Mouse (Mus musculus) limb, embryonic 14.5 days (tissue): ENCODE data around the gene Dtymk. TPM values are rescaled to one million over a fixed set of nuclear protein-coding genes. Genes with fewer than 3 reads are reported as not detected.

Source experiments
- ATAC-seq: fragments of 200-750 bp; cut with Nextera tagmentation; 2 replicates; pipeline ENCODE4 v1.8.0; 2017; ENCODE audit warnings: low read depth, moderate number of reproducible peaks, moderate TSS enrichment; ENCODE audit not compliant: low FRiP score
- DNase-seq: peaks from one replicate; pipeline ENCODE4 v3.0.0-alpha.2; 2015; ENCODE audit warnings: low spot score
- H3K27ac ChIP-seq: fragments of 300-500 bp; sonication (generic); replicated peaks from 2 replicates; pipeline ENCODE4 v1.5.1; 2014; ENCODE audit warnings: low read depth, mild to moderate bottlenecking, low read length, moderate library complexity, mixed read lengths
- H3K27me3 ChIP-seq: fragments of 300-500 bp; sonication (generic); 2 replicates; pipeline ENCODE4 v1.6.1; 2014; ENCODE audit warnings: low read length, mixed read lengths; ENCODE audit not compliant: control insufficient read depth, insufficient read depth
- H3K36me3 ChIP-seq: fragments of 300-500 bp; sonication (generic); 2 replicates; pipeline ENCODE4 v1.6.1; 2014; ENCODE audit warnings: mild to moderate bottlenecking, low read length, moderate library complexity, mixed read lengths; ENCODE audit not compliant: control insufficient read depth, insufficient read depth
- H3K4me1 ChIP-seq: fragments of 300-500 bp; sonication (generic); 2 replicates; pipeline ENCODE4 v1.6.1; 2014; ENCODE audit warnings: antibody characterized with exemption, low read length, mixed read lengths; ENCODE audit not compliant: control insufficient read depth, insufficient read depth
- H3K4me2 ChIP-seq: fragments of 300-500 bp; sonication (generic); replicated peaks from 2 replicates; pipeline ENCODE4 v1.6.1; 2014; ENCODE audit warnings: low read depth, mild to moderate bottlenecking, low read length, moderate library complexity; ENCODE audit not compliant: severe bottlenecking
- H3K4me3 ChIP-seq: fragments of 300-500 bp; sonication (generic); replicated peaks from 2 replicates; pipeline ENCODE4 v1.5.1; 2014; ENCODE audit warnings: low read length
- H3K9ac ChIP-seq: fragments of 300-500 bp; sonication (generic); 2 replicates; pipeline ENCODE4 v1.6.1; 2014; ENCODE audit warnings: mild to moderate bottlenecking, low read depth, low read length, moderate library complexity; ENCODE audit not compliant: severe bottlenecking
- H3K9me3 ChIP-seq: fragments of 300-500 bp; sonication (generic); 2 replicates; pipeline ENCODE4 v1.6.1; 2016; ENCODE audit warnings: low read length; ENCODE audit not compliant: control insufficient read depth
- POLR2A ChIP-seq: fragments of 200-500 bp; IDR thresholded peaks from 2 replicates; pipeline ENCODE4 v1.8.0; 2012; ENCODE audit warnings: inconsistent platforms, mild to moderate bottlenecking, moderate library complexity, borderline replicate concordance; ENCODE audit not compliant: insufficient read depth, insufficient read length; ENCODE audit errors: extremely low read depth
- WGBS: fragments of 180-500 bp; shearing (Covaris S2); extraction: QIAGEN DNeasy Blood & Tissue Kit; methylation state at CpG from one replicate; pipeline ENCODE4 v1.1.7; 2014; 5-methylcytosine and 5-hydroxymethylcytosine counted together
- polyA plus RNA-seq, 2 experiments: library from polyadenylated mRNA; depleted of rRNA in 1 of 2; stranded (reverse) in 1 of 2; unstranded in 1 of 2; fragments of >200 nt; fragmentation: Nextera tagmentation in 1 of 2; extraction: Ambion mirVana in 1 of 2; gene quantifications; 2 replicates each; pipeline versions ENCODE4 v1.2.1 to v1.2.3; 2012 to 2014

Gene Dtymk
- polyA plus RNA-seq, 2 experiments: 246 to 279 TPM

DNA sequence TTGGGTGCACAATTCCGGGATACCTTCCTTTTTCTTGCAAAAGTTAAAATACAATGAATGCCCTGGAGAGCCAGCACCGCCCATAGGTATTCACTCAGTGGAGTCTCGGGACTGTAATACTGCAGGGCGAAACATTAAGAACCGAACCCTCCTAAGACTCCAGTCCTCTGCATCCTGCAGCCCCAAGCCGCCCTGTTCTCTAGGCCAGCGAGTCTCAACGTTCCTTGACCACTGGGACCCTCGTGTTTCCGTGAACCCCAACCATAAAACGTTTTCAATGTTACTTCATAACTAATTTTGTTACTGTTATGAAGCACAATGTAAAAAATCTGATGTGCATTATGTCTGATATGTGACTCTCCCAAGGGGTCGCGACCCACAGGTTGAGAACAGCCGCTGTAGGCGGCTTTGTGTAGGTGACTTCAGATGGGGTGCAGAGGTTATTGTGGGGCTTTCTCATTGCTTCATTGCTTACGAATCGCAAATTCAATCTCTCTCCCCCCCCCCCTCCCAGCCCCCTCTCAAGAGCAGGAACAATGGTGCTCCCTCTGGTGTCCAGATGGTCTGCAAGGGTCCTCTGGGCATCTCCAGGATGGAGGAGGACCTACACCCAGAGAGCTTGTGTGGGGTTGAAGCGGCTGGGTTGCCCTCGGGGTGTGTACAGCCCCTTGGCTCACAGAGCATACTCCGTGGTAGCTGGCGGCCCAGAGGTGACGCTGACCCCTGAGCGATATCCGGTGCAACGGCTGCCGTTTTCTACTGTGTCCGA, 24.2 kb upstream of the Dtymk start:
- Histone ChIP-seq H3K36me3 (peaks cover 3% of the 10 kb centered on the region; the same call in 1 of the 2 replicates), H3K9me3 (no peaks in the 10 kb centered on the region), H3K27ac (peak overlapping the region; percentile 94), H3K4me1 (peaks cover 7% of the 10 kb centered on the region; the same call in 1 of the 2 replicates), H3K9ac (peak overlapping the region; percentile 71), H3K27me3 (no peaks in the 10 kb centered on the region), H3K4me3 (peak overlapping the region; percentile 59), H3K4me2 (peak overlapping the region; percentile 64)
- no peak for TF ChIP-seq POLR2A
- DNase-seq (no peak), ATAC-seq (no peak)
- WGBS: 47% methylated on average over 26 of the region's 27 CpGs

DNA sequence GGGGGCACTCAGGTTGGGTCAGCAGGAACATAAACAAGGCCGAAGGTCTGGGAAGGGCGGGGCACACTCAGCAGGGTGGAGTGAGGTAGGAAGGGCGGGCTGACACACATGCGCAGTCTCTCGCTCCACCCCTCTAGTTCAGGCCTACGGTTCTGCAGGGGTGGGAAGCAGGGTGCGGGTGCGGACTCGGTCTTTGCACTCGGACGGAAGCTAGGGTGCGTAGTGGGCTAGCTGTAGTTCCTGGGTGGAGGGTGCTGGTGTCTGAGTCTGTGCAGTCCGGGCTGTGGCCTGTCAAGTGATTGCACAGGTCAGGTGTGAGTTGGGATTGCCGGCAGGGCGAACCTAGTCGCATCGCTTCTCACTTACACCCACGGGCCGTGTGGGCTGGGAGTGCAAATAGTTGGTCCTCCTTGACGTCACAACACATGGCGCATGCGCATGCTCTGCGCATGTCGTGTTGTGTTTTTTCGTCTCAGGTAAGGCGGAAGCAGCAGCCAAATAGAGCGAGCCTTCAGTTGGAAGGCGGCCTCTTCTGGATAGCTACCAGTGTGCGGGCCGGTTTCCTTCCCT, 23.5 kb upstream of the Dtymk start:
- under 1% methylated on average over 30 of the region's 30 CpGs for WGBS
- Histone ChIP-seq H3K27ac (peak overlapping the region; percentile 94), H3K4me1 (peaks cover 7% of the 10 kb centered on the region; the same call in 1 of the 2 replicates), H3K4me3 (peak overlapping the region; percentile 59), H3K36me3 (peaks cover 10% of the 10 kb centered on the region), H3K4me2 (peak overlapping the region; percentile 64), H3K27me3 (no peaks in the 10 kb centered on the region), H3K9me3 (no peaks in the 10 kb centered on the region), H3K9ac (peak overlapping the region; percentile 71)
- ATAC-seq: peak; percentile 98
- TF ChIP-seq POLR2A: peak; percentile 82; the same call in 1 of the 2 replicates
- peak; percentile 96 for DNase-seq

DNA sequence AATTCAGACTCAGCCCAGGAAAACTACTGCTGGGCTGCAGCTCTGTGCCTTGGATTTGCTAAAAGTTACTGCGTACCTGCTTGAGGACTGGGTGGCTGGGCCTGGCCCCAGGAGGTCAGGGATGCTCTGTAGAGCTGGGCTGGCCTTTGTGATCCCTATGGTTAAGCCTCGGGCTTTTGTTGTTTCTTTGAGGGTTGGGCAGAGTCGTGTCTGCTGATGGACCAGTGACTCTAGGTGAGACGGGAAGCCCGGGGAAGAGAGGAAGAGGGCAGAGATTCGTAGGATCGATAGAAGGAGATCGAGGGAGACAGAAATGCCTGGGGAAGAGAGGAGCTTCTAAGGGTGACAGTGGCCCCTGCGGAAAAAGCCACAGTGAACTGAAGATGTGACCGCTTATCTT, 22.9 kb upstream of the Dtymk start, which contains the start of gene D2hgdh:
TSS of gene D2hgdh (plus strand) at position 301 of the 400 bp plus-strand sequence.
- H3K27me3 ChIP-seq: no peaks in the 10 kb centered on the region
- DNase-seq (no peak), ATAC-seq (no peak)
- peak within 1 kb of the TSS; percentile 64 for H3K4me2 ChIP-seq
- peaks cover 16% of the 10 kb centered on the region for H3K36me3 ChIP-seq
- H3K4me3 ChIP-seq: peak within 1 kb of the TSS; percentile 59
- no peaks in the 10 kb centered on the region for H3K9me3 ChIP-seq
- peak within 1 kb of the TSS; percentile 71 for H3K9ac ChIP-seq
- peak within 1 kb of the TSS; percentile 94 for H3K27ac ChIP-seq
- WGBS: 8% methylated on average over 10 of the region's 10 CpGs
- H3K4me1 ChIP-seq: peaks cover 7% of the 10 kb centered on the region; the same call in 1 of the 2 replicates
- TF ChIP-seq POLR2A: no peak

DNA sequence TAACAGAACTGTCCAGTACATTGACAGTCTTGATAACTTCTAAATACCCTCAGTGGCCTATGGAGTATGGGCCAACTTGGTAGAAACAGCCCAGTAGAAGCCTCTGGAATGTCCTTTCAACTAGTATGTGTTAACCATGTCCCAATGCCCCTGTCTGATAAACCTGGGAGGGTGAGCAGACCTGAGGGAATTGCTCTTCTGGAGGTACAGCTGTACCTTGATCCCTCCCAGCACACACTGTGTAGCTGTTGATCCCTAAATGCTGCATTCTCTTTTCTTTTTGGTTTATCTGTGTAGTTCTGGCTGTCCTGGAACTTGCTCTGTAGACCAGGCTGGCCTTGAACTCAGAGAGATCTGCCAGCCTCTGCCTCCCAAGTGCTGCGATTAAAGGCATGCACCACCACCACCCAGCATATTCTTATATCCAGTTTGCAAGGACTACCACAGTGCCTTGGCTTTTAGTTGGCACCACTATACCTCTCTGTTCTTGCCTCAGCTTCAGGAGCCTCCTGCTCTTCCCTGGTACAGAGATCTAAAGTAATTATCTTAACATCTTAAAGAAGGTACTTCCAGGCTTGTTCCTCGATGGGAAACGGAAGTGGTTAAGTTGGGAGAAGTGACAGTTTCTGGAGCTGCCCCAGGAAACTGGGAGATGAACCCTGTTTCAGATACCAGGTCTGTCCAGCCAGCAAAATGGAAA, 22.2 kb upstream of the Dtymk start:
- Histone ChIP-seq H3K9ac (no peak overlapping the region), H3K4me3 (no peak overlapping the region)

DNA sequence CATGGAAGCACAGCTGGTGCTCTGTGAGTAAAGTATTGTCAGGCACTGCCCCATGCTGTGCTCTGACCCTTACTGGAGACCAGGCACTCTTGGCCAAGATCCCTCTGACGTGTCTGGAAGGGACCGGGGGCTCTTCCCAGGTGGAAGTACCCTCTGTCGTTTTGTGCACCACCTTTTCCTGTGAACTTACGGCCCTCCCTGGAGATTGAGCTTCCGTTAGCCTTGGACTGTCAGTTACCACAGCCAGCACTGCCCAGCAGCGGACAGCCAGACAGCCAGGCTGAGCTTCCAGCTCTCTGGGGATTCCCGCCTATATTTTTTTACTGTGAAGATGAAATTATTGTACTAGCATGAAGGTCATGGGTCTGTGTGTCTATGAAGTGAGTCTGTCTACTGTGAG, 17.0 kb upstream of the Dtymk start:
- no peak overlapping the region for H3K27ac ChIP-seq
- H3K36me3 ChIP-seq: peaks cover 74% of the 10 kb centered on the region
- no peak overlapping the region for H3K4me3 ChIP-seq
- H3K4me2 ChIP-seq: no peak overlapping the region
- 83% methylated on average over 7 of the region's 7 CpGs for WGBS
- H3K27me3 ChIP-seq: no peaks in the 10 kb centered on the region
- H3K9me3 ChIP-seq: no peaks in the 10 kb centered on the region
- no peaks in the 10 kb centered on the region for H3K4me1 ChIP-seq
- no peak overlapping the region for H3K9ac ChIP-seq
- no peak for TF ChIP-seq POLR2A
- ATAC-seq (no peak), DNase-seq (no peak)

More for the DNA sequence above, 22.2 kb upstream of the Dtymk start:
- Histone ChIP-seq H3K4me2 (no peak overlapping the region), H3K4me1 (peaks cover 7% of the 10 kb centered on the region; the same call in 1 of the 2 replicates), H3K36me3 (peaks cover 22% of the 10 kb centered on the region), H3K9me3 (no peaks in the 10 kb centered on the region), H3K27me3 (no peaks in the 10 kb centered on the region), H3K27ac (no peak overlapping the region)
- ATAC-seq (no peak), DNase-seq (no peak)
- 81% methylated on average over 3 of the region's 3 CpGs for WGBS
- no peak for TF ChIP-seq POLR2A
